Mouse (Mus musculus): ENCODE results near the gene Trappc6b.
"Not testable (repeated sequence)": the region's sequence is repeated elsewhere in the genome, so short reads cannot be mapped to it uniquely, and the experiment has no call there.

Gene Trappc6b

GRCm38 (mm10) chr12:59060993-59061595 is at the start of gene Trappc6b:
Trappc6b (minus strand) TSS chr12:59061472.
- DNase-seq (ENCODE audit: extremely low read depth, low read depth, low spot score), result no peak

- no peak for DNase-seq (ENCODE audit: extremely low read depth, low read depth, low spot score)
Observed at GRCm38 (mm10) chr12:59107926-59108325, 46.7 kb upstream of the Trappc6b start.

GRCm38 (mm10) chr12:59106491-59106890 is 45.2 kb upstream of the Trappc6b start:
- DNase-seq (ENCODE audit: extremely low read depth, low read depth, low spot score), result no peak

- peak; percentile 71 for DNase-seq (ENCODE audit: extremely low read depth, low read depth, low spot score)
Observed at GRCm38 (mm10) chr12:59105914-59106313, 44.6 kb upstream of the Trappc6b start.

GRCm38 (mm10) chr12:59104771-59105170 is 43.5 kb upstream of the Trappc6b start:
- no peak for DNase-seq (ENCODE audit: extremely low read depth, low read depth, low spot score)

GRCm38 (mm10) chr12:59095104-59096025 is 34.1 kb upstream of the Trappc6b start, which contains the start of gene Mia2:
Mia2 (plus strand) TSS chr12:59095799.
- DNase-seq (ENCODE audit: extremely low read depth, low read depth, low spot score), result no peak

- DNase-seq (ENCODE audit: extremely low read depth, low read depth, low spot score), result no peak
Observed at GRCm38 (mm10) chr12:59093543-59093942, 32.3 kb upstream of the Trappc6b start.

- no peak for DNase-seq (ENCODE audit: extremely low read depth, low read depth, low spot score)
Observed at GRCm38 (mm10) chr12:59086171-59086570, 24.9 kb upstream of the Trappc6b start.

GRCm38 (mm10) chr12:59084446-59084845 is 23.2 kb upstream of the Trappc6b start:
- no peak for DNase-seq (ENCODE audit: extremely low read depth, low read depth, low spot score)

GRCm38 (mm10) chr12:59080461-59080860 is 19.2 kb upstream of the Trappc6b start:
- no peak for DNase-seq (ENCODE audit: extremely low read depth, low read depth, low spot score)

GRCm38 (mm10) chr12:59077883-59078282 is 16.6 kb upstream of the Trappc6b start:
- no peak for DNase-seq (ENCODE audit: extremely low read depth, low read depth, low spot score)

GRCm38 (mm10) chr12:59076996-59077395 is 15.7 kb upstream of the Trappc6b start:
- no peak for DNase-seq (ENCODE audit: extremely low read depth, low read depth, low spot score)

GRCm38 (mm10) chr12:59074052-59074451 is 12.8 kb upstream of the Trappc6b start:
- peak; percentile 52 for DNase-seq (ENCODE audit: extremely low read depth, low read depth, low spot score)

- DNase-seq (ENCODE audit: extremely low read depth, low read depth, low spot score), result no peak
Observed at GRCm38 (mm10) chr12:59072286-59072685, 11.0 kb upstream of the Trappc6b start.

GRCm38 (mm10) chr12:59068791-59069190 is 7.5 kb upstream of the Trappc6b start:
- no peak for DNase-seq (ENCODE audit: extremely low read depth, low read depth, low spot score)

- DNase-seq (ENCODE audit: extremely low read depth, low read depth, low spot score), result no peak
Observed at GRCm38 (mm10) chr12:59067095-59067494, 5.8 kb upstream of the Trappc6b start.

- peak; percentile 72 for DNase-seq (ENCODE audit: extremely low read depth, low read depth, low spot score)
Observed at GRCm38 (mm10) chr12:59066448-59067077, 5.3 kb upstream of the Trappc6b start, which contains the start of gene Pnn. Pnn (plus strand) TSS chr12:59066884.

- no peak for DNase-seq (ENCODE audit: extremely low read depth, low read depth, low spot score)
Observed at GRCm38 (mm10) chr12:59065776-59066175, 4.5 kb upstream of the Trappc6b start.

GRCm38 (mm10) chr12:59064837-59065236 is 3.6 kb upstream of the Trappc6b start:
- no peak for DNase-seq (ENCODE audit: extremely low read depth, low read depth, low spot score)

- no peak for DNase-seq (ENCODE audit: extremely low read depth, low read depth, low spot score)
Observed at GRCm38 (mm10) chr12:59060322-59060721, 950 bp downstream of the Trappc6b start.

GRCm38 (mm10) chr12:59058242-59058641 is 3.0 kb downstream of the Trappc6b start:
- not testable (repeated sequence) for DNase-seq (ENCODE audit: extremely low read depth, low read depth, low spot score)

All from fat pad, adult 2 months (tissue).